Mouse (Mus musculus) adrenal gland, postnatal 4 days (tissue): ENCODE results near the gene 3110021N24Rik. TPM values are rescaled to one million over a fixed set of nuclear protein-coding genes. Genes with fewer than 3 reads are reported as not detected.
A peak's percentile ranks its signal among the peaks of the same experiment; 100 is the strongest.
"Not testable (repeated sequence)": the region's sequence is repeated elsewhere in the genome, so short reads cannot be mapped to it uniquely, and the experiment has no call there.

Experiments used
- DNase-seq, 2 experiments: peaks; one replicate each; pipeline ENCODE4 v3.0.0; 2021 to 2022; ENCODE audit warnings: low spot score in 2 of 2, mixed read lengths in 2 of 2
- long read RNA-seq, 2 experiments: library from polyadenylated mRNA; stranded (forward); transcript quantifications; one replicate each; pipeline ENCODE4 v2.0.0; 2021
- total RNA-seq, 2 experiments: library from RNA; stranded (reverse); gene quantifications; 2 replicates each; pipeline ENCODE4 v1.2.3; 2021

The 3110021N24Rik gene
- 1 to 10 TPM; 1.7 to 2.0 TPM for total RNA-seq
- long read RNA-seq, experiment 1, partial matches to known transcripts = 0 of 1 reads
- long read RNA-seq, experiment 1, other reads (novel, unspliced or antisense) = 1 of 1 reads
- long read RNA-seq, experiment 2 = 0 reads

DNA sequence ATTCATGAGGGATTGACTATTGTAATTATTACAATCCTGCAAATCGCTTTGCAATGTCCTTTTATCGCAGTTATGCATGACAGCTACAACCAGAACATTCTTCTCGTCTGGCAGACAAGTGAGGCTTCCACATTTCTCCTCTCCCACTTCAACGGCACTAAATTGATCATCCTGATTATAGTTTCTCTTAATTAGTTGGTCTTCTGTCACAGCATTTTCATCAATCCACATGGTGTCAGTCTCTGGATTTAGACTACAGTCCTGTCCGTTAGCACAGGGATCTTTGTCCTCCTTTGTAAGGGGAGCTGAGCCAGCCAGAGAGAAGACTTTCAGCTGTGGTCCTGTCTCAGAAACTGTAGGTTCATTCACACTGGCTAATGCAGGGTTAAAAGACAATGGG is at the start of gene 3110021N24Rik:
TSS of gene 3110021N24Rik (plus strand) at position 301 of the 400 bp plus-strand sequence.
- DNase-seq = no peak

DNA sequence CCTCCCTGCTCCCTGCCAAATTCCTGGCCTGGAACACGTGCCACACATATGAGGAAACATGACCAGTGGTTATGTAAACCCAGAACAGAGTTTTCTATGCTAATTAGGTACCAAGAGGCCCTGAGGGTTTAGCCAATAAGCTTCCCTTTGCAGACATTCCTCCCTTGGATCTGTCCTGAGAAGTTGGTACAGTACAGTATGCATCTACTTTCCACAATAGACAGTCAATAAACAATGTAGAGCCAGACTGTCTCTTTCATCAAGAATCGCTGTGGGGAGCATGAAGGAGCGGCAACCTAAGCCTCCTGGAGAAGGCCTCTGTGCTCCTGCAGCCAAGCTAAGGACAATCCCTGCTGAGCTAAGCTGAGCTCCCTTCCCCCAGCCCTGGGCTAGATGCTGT is 33.3 kb upstream of the 3110021N24Rik start:
- no peak for DNase-seq

DNA sequence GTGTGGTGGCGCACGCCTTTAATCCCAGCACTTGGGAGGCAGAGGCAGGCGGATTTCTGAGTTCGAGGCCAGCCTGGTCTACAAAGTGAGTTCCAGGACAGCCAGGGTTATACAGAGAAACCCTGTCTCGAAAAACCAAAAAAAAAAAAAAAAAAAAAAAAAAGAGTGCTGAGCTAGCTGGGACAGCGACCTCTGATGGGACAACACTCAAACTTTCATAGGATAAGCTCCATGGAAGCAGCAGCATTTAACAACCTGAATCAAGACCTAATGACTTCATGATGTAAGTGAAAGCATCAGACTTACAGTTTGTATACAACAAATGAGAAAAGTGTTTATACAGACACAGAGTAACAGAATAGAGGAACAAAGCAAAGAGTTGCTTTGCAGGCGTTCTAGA is 32.4 kb upstream of the 3110021N24Rik start:
- not testable (repeated sequence) for DNase-seq

DNA sequence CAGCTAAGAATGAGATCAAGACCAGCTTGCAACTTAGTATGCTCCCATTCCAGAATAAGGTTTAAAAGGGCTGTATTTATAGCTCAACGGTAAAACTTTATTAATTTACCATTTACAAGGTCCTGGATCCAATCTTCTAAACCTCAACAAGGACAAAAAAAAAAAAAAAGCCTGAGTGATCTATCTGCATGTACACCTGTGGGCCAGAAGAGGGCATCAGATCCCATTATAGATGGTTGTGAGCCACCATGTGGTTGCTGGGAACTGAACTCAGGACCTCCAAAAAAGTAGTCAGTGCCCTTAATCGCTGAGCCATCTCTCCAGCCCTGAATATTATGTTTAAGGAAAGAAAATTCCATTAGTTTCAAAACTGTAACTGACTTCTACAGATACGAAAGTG is 29.0 kb upstream of the 3110021N24Rik start:
- no peak for DNase-seq

DNA sequence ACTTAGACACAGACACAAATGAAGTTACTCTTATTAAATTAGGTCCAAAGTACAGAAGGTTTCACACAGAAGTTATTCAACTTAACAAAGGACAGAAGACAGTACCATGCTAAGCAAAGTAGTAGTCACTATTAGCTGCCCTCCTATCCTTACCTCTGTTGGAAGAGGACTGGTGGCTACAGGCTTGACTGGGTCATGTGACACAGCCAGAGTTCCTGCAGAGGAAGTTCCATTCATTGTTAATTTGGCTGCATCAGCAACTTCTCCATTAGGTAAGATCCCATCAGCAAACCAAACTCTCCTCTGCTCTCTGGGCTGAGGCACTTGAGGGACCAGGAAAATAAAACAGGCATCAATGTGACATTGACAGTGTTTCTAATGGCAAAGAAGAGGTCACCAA is 28.0 kb upstream of the 3110021N24Rik start:
- no peak for DNase-seq

DNA sequence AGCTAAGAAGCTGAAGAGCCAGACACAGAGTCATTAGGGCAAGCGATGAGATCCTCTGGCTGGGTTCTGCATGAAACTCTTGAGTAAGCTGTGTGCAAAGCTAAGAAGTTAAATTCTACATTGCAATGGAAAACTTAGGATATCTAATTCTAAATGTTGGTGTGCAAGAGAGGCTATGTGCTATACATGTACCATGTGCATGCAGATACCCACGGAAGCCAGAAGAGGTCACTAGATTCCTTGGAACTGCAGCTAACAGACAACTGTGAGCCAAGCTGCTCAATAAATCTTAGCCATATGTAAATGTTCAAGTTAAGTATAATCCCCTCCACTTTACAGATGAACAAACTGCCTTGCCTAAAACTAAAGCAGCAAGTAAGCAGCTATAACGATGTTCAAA is 22.5 kb upstream of the 3110021N24Rik start:
- no peak for DNase-seq

DNA sequence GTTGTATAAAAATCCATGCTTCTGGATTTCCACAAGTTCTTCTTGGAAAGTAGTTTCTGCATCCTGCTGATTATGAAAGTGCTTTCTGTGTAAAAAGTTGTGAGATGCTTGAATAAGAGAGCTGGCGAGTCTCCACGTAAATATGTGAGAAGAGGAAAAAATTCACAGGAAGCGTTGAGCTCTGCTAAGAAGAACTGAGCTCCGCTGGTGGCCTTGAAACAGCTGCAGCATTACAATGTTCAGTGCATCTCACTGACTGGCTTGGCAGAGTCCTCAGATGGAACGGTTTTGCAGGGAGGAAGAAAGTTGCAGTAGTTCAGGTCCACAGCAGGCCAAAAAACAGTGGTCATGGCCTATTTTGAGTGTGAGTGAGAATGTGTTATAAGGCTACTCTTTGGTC is 11.2 kb upstream of the 3110021N24Rik start:
- no peak for DNase-seq

DNA sequence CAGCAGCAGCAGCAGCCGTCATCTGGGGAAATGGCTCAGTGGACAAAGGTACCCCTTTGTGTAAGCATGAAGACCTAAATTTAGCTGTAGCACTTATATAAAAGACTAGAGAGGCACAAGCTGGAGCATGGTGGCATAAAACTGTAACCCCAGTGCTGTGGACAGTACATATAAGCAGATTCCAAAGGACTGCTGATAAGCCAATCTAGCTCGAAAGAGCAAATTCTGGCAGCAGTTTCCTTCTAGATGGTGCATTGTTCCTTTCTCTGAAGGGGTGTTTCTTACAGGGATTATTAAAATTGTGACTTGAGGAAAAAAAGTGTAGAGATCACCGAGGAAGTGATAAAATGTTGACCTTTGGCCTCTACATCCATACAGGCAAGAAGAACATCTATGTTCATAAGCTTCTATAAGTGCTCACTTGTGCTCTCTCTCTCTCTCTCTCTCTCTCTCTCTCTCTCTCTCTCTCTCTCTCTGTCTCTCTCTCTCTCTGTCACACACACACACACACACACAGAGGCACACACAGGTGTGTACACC is 1.9 kb downstream of the 3110021N24Rik start:
- DNase-seq = no peak

DNA sequence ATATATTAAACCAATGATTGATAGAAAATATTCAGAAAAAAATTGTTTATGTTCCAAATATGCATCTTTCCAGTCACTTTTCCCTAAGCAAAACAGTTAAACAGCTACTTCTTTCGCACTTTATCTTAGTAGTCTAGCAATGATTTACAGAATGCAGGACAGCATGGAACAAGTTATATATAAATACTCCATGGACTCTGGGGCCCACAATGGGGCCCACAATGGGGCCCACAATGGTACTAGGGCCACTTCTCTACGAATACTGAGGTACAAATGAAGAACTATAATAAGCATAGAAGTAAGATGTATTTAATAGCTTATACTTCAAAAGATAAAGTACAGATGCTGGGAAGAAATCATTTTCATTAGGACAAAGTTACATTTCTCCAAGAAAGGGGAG is 4.7 kb downstream of the 3110021N24Rik start:
- no peak for DNase-seq

DNA sequence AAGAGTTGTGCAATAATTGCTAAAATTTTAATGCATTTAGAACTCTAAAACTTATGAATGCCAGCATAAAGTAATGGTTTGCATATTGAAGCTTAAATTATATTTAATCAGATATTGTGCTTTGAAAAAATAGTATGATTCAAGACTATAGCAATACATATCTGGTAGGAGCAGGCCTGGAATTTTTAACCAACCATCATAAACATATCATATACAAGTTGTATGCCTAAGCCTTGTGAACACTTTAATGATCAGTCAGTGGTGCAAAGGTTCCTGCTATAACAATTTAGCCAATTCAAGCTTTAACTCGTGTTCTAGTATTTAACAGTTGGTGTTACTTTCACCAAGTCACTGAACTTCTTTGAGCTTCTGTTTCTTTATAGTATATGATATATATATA is 11.0 kb downstream of the 3110021N24Rik start:
- no peak for DNase-seq

DNA sequence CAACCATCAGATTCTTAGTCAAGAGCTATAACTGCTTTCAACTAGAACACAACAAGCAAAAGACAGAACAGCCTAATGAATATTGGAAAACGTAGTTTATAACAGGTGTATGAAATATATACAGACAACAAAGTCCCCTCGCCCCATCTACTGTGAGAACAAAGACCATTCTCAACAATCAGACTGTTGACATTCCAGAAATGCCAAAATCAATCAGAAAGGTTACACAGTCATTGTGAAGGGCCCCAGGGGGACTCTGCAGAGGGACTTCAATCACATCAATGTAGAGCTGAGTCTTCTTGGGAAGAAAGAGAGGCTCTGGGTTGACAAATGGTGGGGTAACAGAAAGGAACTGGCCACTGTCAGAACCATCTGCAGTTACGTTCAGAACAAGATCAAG is 12.1 kb downstream of the 3110021N24Rik start:
- DNase-seq = no peak

DNA sequence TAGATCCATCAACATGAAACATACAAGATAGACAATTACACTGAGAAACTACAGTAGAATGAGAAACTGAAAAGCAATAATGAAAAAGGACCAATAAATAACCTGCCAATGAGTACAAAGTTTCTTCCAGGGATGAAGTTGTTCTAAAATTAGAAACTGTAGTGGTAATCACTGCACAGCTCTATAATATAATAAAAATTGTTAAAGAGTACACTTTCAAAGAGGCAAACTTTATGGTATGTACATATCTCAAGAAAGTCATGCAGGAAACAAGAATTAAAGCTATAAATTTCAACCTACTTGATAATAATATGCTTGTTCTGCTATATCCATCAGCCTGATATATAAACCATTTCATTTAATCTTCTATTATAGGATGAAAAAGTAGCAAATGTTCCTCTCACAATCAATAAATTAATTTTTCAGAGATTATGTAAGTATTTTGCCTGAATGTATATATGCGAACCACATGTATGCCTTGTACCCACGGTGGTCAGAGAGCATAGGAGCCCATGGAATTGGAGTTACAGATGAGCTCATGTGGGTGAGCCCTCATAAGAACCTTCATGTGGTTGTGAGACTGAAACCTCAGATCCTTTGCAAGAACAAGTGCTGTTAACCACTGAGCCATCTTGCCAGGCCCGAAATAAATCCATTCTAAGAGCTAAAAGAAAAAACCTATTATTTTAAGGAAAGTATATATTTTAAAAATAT is 26.9 kb downstream of the 3110021N24Rik start:
- no peak for DNase-seq

DNA sequence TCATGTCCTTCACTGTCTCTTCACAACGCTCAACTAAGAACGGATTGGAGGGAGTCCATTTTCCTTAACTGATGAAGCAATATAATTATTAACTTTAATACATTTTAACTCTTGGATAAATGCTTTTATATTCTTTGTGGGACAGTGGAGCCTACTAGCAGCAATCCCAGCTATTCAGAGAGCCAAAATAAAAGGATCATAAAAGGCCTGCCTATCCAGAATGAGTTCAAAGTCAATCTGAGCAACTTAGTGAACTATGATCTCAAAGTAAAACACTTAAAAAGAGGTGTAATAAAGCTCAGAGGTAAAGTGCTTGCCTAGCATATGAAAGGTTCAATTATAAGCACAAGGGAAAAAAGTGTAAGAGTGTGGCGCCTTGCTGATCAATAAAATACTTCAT is 40.1 kb downstream of the 3110021N24Rik start:
- DNase-seq = no peak

DNA sequence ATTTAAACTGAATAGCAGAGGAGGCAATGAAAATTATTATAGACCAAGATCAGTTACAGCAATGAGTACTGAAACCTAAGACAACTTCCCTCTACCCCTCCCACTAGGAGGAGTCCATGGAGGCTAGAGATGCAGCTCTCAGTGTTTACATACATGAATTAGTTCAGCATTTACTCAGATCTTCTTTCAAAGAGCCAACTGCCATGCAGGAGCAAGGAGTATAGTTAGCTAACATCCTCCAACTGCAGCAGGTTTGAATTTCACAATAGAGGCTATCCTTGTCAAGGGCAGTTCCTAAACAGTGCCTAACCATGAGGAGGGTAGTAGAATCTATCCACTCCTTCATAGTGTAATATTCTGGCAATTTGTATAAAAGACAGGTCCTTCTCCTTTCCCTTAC is 49.1 kb downstream of the 3110021N24Rik start:
- DNase-seq = no peak

DNA sequence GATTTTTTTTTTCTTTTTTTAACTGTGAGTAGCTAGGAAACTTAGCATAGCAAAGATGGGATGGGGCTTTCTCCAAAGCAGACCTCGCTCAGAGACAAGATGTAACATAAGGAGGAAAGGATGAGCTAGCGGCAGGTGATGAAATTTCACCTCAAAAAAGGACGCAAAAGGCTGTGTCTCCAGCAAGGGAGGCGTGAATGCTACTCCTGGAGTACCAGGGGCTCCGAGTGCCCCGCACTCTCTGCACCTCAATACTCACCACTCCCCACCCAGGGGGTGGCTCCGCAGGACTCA is 60.3 kb downstream of the 3110021N24Rik start:
- no peak for DNase-seq

DNA sequence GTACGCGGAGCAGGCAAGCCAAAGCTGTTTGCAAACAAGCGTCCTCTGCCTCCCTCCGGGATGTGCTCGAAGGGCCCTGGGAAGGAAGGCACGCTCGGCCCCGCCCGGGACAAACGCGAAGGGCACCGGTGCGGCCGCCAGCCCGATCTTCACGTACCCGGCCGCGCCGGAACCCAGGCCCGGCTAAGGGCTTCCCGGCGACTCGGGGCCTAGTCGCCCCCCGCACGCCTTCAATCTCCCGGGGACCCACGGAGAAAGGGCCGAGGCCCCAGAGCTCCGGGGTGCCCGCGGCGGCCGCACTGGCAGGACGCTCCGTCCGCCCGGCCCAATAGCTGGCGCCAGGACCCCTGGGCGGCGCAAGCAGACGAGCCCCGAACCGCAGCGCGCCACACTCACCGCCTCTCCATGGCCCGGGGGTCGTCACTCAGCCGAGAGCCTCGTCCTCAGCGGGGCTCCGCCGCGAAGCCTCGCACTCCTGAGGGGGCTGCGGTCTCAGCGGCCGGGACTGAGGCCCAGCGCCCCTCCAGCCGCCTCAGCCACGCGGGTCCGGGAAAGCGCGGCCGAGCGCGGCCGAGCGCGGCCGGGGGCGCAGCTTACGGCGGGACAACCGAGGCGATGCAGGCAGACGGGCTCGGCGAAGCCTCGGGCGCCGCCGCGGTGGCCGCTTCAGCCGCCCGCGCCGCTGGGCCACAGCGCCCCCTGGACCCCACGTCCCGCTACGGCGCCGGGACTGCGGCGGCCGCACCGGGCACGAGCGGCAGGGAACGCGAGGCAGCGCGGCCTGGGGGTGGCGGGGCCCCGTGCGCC is 60.8 kb downstream of the 3110021N24Rik start, which contains the start of gene Zfyve9:
TSS of gene Zfyve9 (minus strand) at position 742 of the 807 bp plus-strand sequence.
- DNase-seq = peak; percentile 50 to 66

DNA sequence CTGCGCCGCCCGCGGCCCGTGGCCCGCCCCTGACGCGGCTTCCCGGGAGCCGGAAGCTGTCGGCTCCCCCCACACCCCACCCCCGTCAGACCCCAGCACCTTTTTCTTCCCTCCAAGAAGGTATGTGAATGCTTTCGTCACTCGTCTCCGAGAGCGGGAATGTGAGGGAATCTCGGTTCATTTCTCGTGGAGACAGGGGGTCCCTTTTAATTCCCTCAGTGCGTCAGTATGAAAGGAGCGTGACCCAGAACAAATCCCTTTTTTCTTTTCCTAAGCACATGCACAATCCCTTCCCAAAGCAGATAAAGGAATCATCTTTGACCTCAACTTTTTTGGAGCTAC is 61.4 kb downstream of the 3110021N24Rik start:
- DNase-seq = no peak

DNA sequence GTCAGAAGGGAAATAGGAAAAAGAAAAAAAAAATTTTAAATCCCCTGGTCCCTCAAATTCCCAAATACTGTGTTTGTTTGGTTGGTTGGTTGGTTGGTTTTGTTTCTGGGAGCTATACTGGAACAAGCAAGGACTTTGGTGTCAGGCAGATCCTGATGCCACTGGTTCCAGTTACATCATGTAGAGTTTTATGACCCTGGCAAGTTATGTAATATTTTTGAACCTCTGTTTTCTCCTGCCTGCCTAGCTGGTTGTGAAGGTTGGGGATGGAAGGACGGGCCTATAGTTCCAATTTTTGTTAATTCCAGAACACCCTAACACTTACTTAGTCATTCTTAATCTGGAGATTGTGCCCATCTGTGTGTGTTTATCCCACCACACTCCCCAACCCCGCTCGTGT is 62.1 kb downstream of the 3110021N24Rik start:
- DNase-seq = no peak

DNA sequence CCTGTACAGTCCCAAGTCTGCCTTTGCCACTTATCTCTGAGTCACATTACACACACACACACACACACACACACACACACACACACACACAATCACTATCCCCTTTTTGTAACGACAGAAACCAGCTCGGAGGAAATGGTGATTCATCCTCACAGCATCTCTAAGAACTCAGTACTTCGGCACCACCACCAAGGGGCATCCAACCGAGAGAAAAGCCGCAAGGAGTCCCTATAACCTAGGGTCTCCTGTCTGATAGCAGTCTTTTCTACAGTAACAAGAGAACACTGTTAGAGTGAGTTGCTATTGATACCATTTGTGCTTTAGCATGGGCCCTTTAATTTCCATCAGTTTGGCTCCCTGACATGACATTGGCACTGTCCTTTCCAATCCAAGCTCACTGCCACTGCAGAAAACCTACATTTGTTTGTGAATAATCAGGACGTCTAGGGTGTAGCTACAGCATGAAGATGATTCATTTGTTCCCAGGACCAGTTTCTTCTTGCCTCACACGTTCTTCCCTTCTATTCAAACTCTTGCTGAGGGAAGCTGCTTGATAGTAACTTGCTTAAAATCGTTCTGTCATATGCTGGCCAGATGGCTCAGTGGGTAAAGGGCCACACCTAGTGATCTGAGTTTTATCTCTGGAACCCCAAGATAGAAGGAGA is 63.1 kb downstream of the 3110021N24Rik start:
- DNase-seq = no peak

DNA sequence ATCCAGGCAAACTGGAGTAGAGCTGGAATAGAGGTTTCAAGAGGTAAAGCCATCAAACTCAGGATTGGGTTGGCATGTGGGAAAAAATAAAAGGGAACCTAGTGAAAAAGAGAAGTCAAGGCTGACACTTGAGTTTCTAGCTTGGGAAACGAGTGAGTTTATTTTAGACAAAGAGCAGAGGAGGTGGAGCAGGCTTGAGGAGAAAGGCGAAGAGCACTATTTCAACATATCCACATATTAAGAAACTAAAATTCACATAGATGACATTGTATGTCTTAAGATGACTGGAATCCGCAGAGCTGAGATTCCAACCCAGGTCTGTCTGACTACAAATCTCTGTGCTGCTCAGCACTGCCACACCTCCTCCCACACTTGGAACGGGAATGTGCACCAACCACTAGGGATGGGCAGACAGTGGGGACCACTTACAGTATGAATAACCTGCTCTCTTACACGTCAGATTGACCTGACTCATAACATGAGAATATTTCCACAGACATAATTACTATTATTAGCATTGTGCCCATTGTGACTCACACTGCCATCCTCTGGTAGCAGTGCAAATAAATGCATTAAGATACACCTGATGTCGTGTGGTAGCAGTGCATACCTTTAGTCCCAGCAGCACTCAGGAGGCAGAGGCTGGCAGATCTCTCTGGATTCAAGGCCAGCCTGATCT is 69.9 kb downstream of the 3110021N24Rik start:
- no peak for DNase-seq

DNA sequence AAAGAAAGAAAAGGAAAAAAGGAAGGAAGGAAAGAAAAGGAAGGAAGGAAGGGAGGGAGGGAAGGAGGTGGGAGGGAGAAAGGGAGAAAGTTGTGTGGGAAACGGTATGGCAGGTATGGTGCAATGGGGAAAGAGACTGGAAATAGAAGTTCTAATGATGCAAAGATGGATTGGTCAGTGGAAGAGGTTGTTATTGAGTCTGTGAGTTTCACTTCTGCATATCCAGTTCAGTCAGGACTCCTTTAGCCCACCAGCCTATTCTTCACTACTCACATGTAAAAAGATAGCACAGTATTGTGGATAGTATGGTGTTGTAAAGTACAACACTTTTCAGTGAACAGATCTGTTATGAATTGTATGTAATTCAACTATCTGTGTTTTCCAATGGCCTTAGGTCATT is 71.1 kb downstream of the 3110021N24Rik start:
- DNase-seq = no peak
